Mouse (Mus musculus) MN1 (cell line): Measurements from ENCODE around the gene Rps19bp1.

Experiments
- DNase-seq: peaks from one replicate; pipeline ENCODE4 v3.0.0-alpha.2; 2016; ENCODE audit warnings: low spot score

The Rps19bp1 gene

DNA sequence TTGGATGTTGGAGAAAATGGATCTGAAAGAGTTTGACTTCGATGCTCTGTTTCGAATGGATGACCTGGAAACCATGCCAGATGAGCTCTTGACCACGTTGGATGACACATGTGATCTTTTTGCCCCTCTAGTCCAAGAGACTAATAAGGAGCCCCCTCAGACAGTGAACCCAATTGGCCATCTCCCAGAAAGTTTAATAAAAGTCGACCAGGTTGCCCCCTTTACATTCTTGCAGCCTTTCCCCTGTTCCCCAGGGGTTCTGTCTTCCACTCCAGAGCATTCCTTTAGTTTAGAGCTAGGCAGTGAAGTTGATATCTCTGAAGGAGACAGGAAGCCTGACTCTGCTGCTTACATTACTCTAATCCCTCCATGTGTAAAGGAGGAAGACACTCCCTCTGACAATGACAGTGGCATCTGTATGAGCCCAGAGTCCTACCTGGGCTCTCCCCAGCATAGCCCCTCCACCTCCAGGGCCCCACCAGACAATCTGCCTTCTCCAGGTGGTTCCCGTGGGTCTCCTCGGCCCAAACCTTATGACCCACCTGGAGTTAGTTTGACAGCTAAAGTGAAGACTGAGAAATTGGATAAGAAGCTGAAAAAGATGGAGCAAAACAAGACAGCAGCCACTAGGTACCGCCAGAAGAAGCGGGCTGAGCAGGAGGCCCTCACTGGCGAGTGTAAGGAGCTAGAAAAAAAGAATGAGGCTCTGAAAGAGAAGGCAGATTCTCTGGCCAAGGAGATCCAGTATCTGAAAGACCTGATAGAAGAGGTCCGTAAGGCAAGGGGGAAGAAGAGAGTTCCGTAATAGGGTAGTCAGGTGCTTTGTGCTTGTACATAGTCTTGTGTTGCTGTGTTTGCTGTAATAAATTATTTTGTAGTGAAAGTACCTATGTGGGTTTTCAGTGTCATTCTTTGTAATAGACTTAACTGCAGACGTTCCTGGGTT is 7.2 kb downstream of the Rps19bp1 start:
- peak; percentile 59 for DNase-seq

DNA sequence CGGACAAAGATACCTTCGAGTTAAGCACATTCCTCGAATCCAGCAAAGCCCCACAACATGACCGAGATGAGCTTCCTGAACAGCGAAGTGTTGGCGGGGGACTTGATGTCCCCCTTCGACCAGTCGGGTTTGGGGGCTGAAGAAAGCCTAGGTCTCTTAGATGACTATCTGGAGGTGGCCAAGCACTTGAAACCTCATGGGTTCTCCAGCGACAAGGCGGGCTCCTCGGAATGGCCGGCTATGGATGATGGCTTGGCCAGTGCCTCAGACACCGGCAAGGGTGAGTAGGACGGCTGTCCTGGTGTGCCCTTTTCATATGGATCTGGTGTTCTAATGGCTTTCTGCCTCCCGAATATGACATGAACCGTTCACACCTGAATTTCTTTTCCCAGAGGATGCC is 7.9 kb downstream of the Rps19bp1 start:
- DNase-seq: no peak

DNA sequence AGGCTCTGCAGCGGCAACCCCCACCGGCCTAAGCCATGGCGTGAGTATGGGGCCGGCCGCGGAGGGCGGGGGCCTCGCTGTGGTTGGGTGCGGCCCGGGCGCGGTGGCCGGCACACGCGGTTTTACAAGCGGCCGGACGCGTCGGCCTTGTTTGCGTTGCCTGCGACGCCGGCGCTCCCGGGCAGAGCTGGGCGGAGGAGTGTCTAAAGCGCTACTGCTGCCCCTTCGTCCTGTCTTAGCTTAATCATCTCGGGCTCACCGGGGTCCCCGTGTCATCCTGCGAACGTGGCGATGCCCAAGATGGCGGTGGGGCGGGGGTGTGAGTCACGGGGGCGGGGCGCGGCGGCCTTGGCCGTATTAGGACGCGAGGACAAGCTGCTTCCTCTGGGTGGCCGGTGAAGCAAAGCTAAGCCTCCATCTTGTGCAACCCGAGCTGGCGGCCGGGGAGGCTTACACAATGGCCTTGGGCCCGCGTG is 8.4 kb downstream of the Rps19bp1 start:
- peak; percentile 93 for DNase-seq

DNA sequence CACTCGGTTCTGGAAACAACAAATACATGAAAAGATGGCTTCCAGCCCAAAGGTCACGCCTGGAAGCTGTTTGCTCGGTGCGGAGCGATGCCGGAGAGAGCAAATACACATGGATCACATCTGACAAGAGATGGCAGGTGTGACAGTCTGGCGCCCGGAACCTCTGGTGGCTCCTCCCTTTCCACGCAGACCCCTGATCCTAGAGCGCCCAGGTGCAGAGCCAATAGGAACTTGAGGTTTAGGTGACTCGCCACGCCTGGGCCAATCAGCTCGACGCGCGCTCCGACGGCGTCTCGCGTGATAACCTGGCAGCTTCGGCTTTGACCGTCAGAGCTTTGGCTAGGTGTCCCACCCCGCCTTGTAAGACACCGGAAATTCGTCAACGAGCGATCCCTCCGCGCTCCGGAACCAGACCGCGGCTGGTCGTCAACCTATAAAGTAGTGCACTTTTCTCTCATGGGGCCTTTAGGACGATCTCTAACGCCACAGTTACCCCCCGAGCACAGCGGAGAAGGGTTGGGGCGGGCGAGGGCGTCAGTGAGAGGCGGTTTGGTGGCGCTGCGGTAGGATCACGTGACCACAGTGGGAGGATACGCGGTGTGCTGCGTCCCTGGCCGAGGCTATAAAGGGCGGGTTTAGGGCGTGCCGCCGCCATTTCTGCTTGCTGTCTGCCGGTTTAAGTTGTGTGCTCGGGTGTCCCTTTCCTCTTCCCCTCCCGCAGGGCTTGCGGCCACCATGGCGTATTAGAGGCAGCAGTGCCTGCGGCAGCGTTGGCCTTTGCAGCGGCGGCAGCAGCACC is 9.1 kb downstream of the Rps19bp1 start, which contains the start of gene Atf4:
Gene Atf4, plus strand, starts transcription at position 338 of the 799 bp plus-strand sequence.
- DNase-seq: peak; percentile 100

DNA sequence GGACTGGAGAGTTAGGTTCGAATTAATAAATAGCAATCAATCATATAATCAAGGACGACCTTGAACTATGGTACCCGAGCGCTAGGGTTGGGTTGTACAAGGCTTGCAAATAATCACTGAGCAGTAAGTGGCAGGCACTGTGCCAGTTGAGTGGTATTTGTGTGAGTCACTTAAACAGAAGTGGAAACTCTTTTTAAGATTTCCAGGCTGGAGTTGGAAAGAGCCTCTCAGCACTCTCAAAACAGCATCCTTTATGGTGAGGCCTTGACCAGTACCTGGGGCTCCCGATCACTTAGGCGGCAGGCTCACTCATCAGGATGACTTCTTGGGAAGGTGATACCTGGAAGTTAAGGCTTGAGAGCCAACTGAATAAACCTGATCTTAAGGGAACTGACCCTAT is 9.9 kb downstream of the Rps19bp1 start:
- peak; percentile 75 for DNase-seq

DNA sequence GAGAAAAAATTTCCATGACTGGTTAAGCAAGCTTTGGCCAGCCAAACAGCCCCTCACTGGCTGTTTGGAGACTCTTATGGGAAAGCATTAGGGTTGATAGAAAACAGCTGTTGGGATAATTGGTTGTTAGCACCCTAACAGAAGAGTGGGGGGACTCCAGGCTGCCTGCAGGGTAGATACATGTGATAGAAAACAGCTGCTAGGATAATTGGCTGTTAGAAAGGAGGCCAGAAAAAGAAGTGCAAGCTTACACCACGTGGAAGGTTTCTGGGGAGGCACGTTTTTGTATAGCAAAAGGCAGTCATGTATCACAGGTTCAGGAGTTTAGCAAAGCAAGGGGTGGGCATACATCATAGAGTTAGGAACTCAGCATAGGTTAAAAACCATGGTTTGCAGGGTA is 10.6 kb downstream of the Rps19bp1 start:
- peak; percentile 74 for DNase-seq

DNA sequence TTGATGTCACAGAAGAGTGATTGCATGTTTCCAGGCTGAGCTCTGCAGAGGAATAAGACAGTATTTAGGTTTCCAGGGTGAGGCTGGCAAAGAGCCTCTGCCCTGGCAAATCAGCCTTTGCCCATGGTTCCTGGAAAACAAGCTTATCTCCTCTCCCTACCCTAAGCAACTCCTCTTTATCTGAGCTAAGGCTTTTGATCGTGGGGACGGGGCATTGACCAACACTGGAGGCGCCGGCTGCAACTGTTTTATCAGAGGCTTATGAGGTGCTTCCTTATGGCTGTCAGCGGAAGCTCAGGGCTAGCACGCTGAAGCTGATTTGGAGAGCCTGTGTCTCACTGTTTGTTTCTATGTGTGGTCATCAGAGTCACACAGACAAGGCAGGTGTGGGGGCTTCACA is 13.5 kb downstream of the Rps19bp1 start:
- no peak for DNase-seq

DNA sequence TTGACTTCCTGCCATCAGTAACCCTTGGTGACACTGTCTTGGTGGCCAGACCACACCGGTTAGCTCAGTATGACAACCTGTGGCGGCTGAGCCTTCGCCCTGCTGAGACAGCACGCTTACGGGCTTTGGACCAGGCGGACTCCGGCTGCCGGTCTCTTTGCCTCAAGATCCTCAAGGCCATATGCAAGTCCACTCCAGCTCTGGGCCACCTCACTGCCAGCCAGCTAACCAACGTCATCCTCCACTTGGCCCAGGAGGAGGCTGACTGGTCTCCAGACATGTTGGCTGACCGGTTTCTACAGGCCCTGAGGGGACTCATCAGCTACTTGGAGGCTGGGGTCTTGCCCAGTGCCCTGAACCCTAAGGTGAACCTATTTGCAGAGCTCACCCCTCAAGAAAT is 14.4 kb downstream of the Rps19bp1 start:
- no peak for DNase-seq

DNA sequence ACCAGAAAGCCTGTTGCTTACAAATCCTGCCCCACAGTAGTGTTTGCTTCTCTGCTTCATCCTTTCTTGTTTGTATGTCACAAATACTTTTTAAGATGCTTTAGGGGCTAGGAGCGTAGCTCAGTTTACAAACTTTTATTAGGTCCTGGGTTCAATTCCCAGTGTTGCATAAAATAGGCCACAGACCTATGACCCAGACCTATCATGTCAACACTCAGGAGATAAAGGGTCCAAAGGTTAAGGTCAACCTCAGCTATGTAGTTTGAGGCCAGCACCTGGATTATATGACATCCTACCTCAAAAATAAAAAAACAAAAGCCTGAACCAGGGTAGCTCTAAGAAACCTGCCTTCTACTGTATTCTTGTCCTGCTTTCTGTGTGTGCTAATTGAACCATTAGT is 15.5 kb downstream of the Rps19bp1 start:
- DNase-seq: no peak

DNA sequence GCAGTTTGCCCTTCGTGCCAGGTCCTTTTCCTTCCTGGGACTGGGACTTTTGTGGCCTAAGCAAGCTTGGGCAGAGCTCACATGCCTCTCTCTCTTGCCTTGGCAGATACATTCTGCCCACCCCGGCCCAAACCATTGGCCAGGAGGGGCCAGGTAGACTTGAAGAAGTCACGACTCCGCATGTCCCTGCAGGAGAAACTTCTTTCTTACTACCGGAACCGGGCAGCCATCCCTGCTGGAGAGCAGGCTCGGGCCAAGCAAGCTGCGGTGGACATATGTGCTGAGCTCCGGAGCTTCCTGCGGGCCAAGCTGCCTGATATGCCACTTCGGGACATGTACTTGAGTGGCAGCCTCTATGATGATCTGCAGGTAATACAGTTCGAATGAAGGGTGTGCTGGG is 16.0 kb downstream of the Rps19bp1 start:
- DNase-seq: no peak

DNA sequence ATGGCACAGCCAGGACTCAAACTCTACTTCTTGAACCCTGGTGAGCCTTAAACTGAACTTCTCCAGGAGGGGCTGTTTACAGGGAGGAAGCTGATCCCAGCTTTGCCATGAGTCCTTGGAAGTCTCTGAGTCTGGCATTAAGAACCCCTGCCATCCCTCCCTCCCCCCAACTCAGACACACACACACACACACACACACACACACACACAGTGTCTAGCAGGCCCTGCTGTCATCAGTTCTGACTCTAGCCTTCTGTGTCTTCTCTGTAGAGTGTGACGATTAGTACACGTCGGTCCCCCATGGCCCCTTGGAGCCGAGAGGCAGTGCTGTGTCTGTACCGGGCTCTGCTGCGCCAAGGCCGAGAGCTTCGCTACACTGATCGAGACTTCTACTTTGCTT is 28.6 kb downstream of the Rps19bp1 start, which contains the start of gene AC140267.1:
Gene AC140267.1, plus strand, starts transcription at position 301 of the 400 bp plus-strand sequence.
- no peak for DNase-seq

DNA sequence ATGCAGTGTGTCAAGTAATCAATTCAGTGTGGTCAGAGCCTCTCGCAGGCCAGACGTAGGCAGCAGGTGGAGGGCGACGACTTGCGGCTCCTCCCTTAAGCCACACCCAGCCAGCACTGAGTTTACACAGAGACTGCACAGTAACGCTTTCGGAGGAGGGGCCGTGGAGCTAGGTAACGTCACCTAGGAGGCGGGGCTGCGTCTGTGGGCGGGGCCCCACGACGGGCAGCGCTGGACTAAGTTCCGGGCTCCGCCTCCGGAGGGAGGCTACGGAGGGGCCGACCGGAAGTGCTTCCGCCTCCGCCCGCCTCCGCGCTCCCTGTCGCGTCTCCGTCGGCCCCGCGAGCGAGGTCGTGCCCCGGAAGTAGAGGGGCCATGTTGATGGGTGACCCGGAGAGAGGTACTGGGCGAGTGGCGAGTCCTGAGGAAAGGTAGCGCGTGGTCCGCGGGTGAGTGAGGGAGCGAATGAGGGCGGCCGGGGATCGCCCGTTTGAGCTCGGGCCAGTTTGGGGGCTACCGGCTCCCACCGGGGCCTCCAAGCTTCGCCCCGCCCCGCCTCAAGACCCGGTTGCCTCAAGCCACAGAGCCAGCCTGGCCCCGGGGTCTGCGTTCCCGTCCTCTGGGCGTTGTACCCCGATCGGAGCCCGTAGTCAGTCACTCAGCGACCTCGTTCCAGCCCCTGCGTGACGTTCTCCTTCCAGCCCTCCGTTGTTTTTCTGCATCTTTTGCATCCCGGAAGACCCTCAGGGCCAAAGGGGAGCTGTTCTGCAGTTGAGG is 30.2 kb downstream of the Rps19bp1 start, which contains the start of gene Mief1:
Gene Mief1, plus strand, starts transcription at position 286 of the 777 bp plus-strand sequence.
- peak; percentile 100 for DNase-seq

DNA sequence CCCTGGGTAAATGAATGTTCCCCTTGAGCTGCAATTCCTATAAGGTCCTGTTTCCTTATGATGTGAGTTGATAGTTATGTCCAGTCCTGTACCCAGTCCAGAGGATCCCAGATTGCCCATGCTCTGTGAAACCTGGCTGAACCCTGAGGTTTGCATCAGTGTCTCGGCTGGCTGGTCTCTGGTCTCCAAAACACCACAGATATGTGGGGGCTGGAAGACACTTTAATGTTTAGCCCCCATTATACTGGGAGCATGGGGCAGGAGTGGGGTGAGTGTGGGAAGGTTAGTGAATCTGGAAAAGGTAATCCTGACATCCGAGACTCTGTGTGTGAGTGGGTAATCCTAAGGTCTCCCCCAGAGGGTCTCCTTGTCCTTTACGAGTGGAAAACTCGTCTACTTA is 31.1 kb downstream of the Rps19bp1 start:
- DNase-seq: peak; percentile 46

DNA sequence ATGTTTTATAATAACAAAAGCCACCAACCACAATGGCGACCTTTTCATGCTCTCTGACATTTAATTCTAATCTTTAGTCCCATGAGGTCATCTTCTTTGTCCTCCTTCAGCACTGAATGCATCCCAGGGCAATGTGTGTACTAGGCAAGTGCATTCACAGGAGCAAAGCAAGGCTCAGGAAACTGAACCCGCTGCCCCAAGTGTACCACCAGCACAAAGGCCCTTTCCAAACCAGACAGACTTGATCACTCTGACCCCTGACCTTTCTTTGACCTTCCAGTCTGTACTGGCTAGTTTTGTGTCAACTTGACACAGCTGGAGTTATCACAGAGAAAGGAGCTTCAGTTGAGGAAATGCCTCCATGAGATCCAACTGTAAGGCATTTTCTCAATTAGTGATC is 31.8 kb downstream of the Rps19bp1 start:
- peak; percentile 35 for DNase-seq

DNA sequence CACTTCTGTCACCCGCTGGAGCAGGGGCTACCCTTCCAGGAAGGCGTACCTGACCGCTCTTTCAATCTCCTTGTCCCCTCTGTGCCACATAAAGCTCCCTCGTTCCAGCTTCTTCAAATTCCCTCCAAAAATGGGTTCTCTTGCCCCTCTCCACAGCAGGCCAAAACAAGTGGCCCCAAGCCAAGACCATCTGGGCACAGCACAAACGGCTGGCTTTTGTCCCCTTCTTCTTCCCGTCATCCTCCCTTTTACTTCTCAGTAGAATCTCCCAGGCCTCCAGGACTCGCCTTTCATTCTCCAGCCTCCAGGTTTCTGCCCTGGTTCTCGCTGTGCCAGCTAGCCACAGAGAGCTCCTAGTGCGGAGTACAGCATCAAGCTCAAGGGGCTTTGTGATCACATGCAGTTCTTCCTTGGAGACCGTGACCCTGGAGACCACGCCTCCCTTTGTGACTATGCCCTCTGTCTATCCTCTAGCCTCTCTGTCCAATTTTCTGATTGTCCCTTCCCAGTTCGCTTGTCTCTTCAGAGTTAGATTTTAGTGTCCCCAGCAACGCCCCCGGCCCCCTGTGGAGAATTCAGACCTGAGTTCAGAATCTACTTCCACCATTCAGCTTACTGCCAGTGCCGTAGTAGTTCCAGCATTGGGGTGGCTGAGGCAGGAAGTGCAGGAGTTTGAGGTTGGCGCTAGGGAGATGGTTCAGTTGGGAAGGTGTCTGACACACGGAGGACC is 35.9 kb downstream of the Rps19bp1 start:
- DNase-seq: no peak

DNA sequence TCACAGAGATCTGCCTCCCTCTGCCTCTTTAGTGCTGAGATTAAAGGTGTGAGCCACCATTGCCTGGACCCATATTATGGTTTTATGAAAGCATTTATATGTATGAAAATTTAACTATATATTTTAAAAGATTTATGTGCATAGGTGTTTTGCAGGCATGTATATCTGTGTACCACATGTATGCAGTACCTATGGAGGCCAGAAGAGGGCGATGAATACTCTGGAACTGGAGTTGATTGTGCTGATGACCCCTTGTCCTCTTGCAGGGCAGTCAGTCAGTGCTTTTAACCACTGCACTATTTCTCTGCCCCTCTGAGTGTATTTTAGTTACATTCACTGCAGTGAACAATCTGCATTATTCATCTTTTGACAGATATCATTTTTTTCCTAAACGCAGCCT is 38.3 kb downstream of the Rps19bp1 start:
- peak; percentile 73 for DNase-seq

DNA sequence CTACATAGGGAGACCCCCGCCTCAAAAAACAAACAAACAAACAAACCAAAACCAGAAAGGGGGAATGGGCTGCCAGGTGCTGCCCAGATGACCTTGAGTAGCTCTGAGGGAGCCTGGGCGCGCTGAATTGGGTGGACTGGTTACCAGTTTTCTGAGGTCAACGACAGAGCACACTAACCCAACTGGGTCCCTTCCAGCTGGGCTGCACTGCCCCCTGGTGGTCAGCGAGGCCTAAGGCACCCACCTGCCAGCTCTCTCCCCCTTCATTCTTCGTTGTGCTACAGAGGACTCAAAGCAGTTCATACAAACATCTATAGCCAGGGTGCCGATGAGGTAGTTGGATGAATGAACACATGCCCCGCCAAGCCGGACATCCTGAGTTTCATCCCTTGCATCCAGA is 38.9 kb downstream of the Rps19bp1 start:
- DNase-seq: peak; percentile 91

DNA sequence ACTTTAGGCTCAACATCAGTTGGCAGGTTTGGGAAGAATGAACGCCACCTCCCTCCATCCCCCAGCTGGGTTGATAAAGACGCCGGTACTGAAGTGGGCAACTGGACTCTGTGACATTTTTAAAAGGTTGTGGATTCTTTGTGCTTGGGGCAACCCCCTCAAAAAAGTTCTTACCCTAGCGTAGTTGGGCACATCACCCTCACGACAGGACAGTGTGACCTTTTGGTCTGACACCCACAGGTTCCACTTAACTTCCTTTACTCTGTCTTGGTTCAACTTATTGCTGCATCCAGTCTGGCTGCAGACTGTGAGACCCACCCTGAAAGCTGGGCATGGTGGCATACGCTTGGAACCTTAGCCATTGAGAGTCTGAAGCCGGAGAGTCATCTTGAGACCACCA is 40.4 kb downstream of the Rps19bp1 start:
- DNase-seq: no peak

DNA sequence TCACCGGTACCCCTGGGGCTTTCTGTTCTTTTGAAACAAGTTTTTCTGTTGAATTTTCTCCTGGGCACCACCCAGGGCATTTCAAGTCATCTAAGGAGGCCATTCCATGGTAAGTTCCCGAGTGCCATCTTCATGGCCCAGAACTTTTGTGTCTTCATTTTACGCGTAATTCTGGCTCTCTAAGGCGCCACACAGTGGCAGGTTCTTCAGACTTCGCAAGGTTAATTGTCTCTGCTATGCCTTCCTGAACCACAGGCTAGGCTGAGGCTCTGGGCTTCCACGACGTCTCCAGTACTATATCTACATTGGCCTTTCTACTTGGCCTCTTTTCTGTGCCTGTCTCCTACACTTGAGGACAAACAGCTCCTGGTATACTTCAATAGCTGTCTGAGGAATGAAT is 43.1 kb downstream of the Rps19bp1 start:
- DNase-seq: no peak

DNA sequence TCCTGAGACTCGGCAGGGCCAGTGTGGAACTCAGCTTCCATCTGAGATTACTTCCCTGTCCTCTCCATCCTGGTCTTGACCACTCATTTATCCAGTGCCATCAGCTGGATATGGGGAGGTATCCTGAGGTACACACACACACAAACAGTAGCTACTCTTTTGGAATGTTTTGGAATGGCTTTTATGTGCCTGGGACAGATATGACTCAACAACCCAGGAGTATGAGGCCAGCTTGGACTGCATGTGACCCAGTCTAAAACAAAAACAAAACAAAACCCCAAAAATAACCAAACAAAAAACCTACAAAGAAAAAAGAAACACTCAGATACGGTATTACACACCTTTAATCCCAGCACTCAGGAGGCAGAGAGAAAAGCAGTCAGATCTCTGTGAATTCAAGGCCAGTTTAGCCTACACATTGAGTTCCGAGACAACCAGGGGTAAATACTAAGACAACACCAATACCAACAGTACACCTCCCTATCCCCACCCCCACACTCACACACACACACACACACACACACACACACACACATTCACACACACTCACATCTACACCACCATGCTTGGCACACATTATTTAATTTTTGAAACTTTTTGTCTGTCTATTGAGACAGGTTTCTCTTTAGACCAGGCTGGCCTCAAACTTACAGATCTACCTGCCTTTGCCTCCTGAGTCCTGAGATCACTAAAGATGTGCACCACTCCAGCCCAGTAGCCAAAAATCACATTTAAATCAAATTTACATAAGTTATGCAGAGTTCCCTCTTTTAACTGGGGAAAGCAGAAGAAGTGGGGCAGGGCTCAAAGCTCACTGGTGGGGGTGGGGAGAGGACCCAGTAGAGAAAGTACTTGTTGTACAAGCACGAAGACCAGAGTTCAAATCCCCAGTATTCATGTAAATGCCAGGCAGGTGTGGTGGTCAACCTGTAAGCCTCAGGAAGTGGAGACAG is 44.1 kb downstream of the Rps19bp1 start:
- no peak for DNase-seq
